Mouse (Mus musculus): ENCODE data around the gene Tnik.

The Tnik gene

GRCm38 (mm10) chr3:28467871-28468285 is 204.9 kb downstream of the Tnik start:
- no peak for DNase-seq (ENCODE audit: low spot score in 2 of 2)

GRCm38 (mm10) chr3:28473439-28473838 is 210.4 kb downstream of the Tnik start:
- no peak for DNase-seq (ENCODE audit: low spot score in 2 of 2)

- DNase-seq (ENCODE audit: low spot score in 2 of 2): no peak
Measured at GRCm38 (mm10) chr3:28477373-28477772, 214.4 kb downstream of the Tnik start.

GRCm38 (mm10) chr3:28485716-28486115 is 222.7 kb downstream of the Tnik start:
- DNase-seq (ENCODE audit: low spot score in 2 of 2): no peak

- no peak for DNase-seq (ENCODE audit: low spot score in 2 of 2)
Measured at GRCm38 (mm10) chr3:28487418-28487817, 224.4 kb downstream of the Tnik start.

GRCm38 (mm10) chr3:28491085-28492041 is 228.3 kb downstream of the Tnik start:
- DNase-seq (ENCODE audit: low spot score in 2 of 2): peak in 1 of 2 experiments; percentile 43

GRCm38 (mm10) chr3:28496806-28497502 is 233.9 kb downstream of the Tnik start:
- DNase-seq (ENCODE audit: low spot score in 2 of 2): no peak

- no peak for DNase-seq (ENCODE audit: low spot score in 2 of 2)
Measured at GRCm38 (mm10) chr3:28497503-28497857, 234.5 kb downstream of the Tnik start.

- DNase-seq (ENCODE audit: low spot score in 2 of 2): no peak
Measured at GRCm38 (mm10) chr3:28502697-28503096, 239.7 kb downstream of the Tnik start.

GRCm38 (mm10) chr3:28509337-28509935 is 246.4 kb downstream of the Tnik start:
- no peak for DNase-seq (ENCODE audit: low spot score in 2 of 2)

- peak in 1 of 2 experiments; percentile 34 for DNase-seq (ENCODE audit: low spot score in 2 of 2)
Measured at GRCm38 (mm10) chr3:28523004-28523482, 260.0 kb downstream of the Tnik start.

GRCm38 (mm10) chr3:28523541-28524165 is 260.6 kb downstream of the Tnik start:
- no peak for DNase-seq (ENCODE audit: low spot score in 2 of 2)

GRCm38 (mm10) chr3:28524562-28524961 is 261.5 kb downstream of the Tnik start:
- DNase-seq (ENCODE audit: low spot score in 2 of 2): no peak

- no peak for DNase-seq (ENCODE audit: low spot score in 2 of 2)
Measured at GRCm38 (mm10) chr3:28526671-28527070, 263.7 kb downstream of the Tnik start.

- DNase-seq (ENCODE audit: low spot score in 2 of 2): peak in 1 of 2 experiments; percentile 59
Measured at GRCm38 (mm10) chr3:28527231-28527630, 264.2 kb downstream of the Tnik start.

GRCm38 (mm10) chr3:28529548-28529947 is 266.5 kb downstream of the Tnik start:
- DNase-seq (ENCODE audit: low spot score in 2 of 2): no peak

GRCm38 (mm10) chr3:28531294-28531956 is 268.4 kb downstream of the Tnik start:
- peak in 1 of 2 experiments; percentile 63 for DNase-seq (ENCODE audit: low spot score in 2 of 2)

- peak in 1 of 2 experiments; percentile 44 for DNase-seq (ENCODE audit: low spot score in 2 of 2)
Measured at GRCm38 (mm10) chr3:28532666-28533065, 269.7 kb downstream of the Tnik start.

- DNase-seq (ENCODE audit: low spot score in 2 of 2): no peak
Measured at GRCm38 (mm10) chr3:28540121-28540520, 277.1 kb downstream of the Tnik start.

- DNase-seq (ENCODE audit: low spot score in 2 of 2): no peak
Measured at GRCm38 (mm10) chr3:28542941-28543340, 279.9 kb downstream of the Tnik start.

GRCm38 (mm10) chr3:28543380-28543984 is 280.5 kb downstream of the Tnik start:
- peak in 1 of 2 experiments; percentile 31 for DNase-seq (ENCODE audit: low spot score in 2 of 2)

Data from left cerebral cortex, adult 9 months (tissue).